Mouse (Mus musculus) stomach, postnatal 0 days (tissue): ENCODE results near the gene Coch. TPM values are rescaled to one million over a fixed set of nuclear protein-coding genes. Genes with fewer than 3 reads are reported as not detected.

Experiments
- polyA plus RNA-seq: library from polyadenylated mRNA; unstranded; fragments of >200 nt; fragmentation: Nextera tagmentation; extraction: Ambion mirVana; gene quantifications from 2 replicates; pipeline ENCODE4 v1.2.1, GENCODE M21; 2015

Coch gene
- polyA plus RNA-seq, 1 experiment from 2014 or later = 0.61 TPM

Other genes starting within 250 kb of the Coch start
- 7.2 and 11.4 TPM in 2 replicates for gene G2e3, start 245.3 kb upstream of the Coch start, polyA plus RNA-seq
- 59.7 and 61.8 TPM in 2 replicates for gene Scfd1, start 215.8 kb upstream of the Coch start, polyA plus RNA-seq
- gene Ap4s1, start 97.7 kb downstream of the Coch start, polyA plus RNA-seq = 28.8 and 30.3 TPM in 2 replicates
- gene Strn3, start 98.6 kb downstream of the Coch start, polyA plus RNA-seq = 25.7 and 26.0 TPM in 2 replicates
- 24.7 and 25.2 TPM in 2 replicates for gene Hectd1, start 236.2 kb downstream of the Coch start, polyA plus RNA-seq